Mouse (Mus musculus) liver, embryonic 14.5 days (tissue): Measurements from ENCODE around the gene Cldn3.

ENCODE experiments used
- CTCF ChIP-seq: IDR thresholded peaks from 2 replicates; pipeline ENCODE4 v1.5.1; 2016; ENCODE audit warnings: antibody characterized with exemption, low read depth, control low read depth
- EP300 ChIP-seq: IDR thresholded peaks from 2 replicates; pipeline ENCODE4 v1.6.1; 2016; ENCODE audit warnings: antibody characterized with exemption, low read depth

DNA sequence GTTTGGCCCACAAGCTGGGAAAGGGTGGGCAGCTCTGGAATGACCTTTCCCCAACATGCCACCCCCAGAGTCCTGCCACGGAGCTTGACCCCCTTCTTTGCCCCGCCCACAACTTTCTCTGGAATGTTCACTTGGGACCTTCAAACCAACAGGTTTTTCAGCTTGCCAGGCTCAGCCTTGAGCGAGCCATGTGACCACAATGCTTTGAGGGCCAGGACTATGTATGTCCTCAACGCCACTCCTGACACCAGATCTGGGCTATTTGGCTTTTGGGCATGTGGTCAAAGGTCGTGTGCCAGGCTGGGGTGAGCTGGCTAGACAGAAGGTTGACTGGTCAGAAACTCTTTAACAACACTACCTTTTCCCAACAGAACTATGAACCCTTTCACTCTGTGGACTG lies 16.1 kb downstream of the Cldn3 start:
- TF ChIP-seq EP300, result no peak
- no peak for TF ChIP-seq CTCF
